ENCODE assay signal across 34 mouse cellular contexts in genomic region chr1:171663757-171664156, GRCm38 (mm10). TPM values are rescaled to one million over a fixed set of nuclear protein-coding genes. Genes with fewer than 3 reads are reported as not detected.
"Had no signal": no experiment of that assay in that cellular context is flagged by ENCODE, and none has a peak within 500 bp of the region (broad histone marks: within the 10 kb centered on the region; RNA-seq: fewer than 3 reads in every experiment).

No protein-coding gene starts in this region.

- H3K36me3 ChIP-seq: heart, embryonic 10.5 days; heart, embryonic 13.5 days; heart, embryonic 15.5 days; hindbrain, embryonic 13.5 days; hindbrain, embryonic 15.5 days; intestine, embryonic 15.5 days; limb, embryonic 13.5 days; limb, embryonic 15.5 days; liver, embryonic 12.5 days had no signal

- H3K4me2 ChIP-seq: heart, embryonic 13.5 days; heart, embryonic 15.5 days; hindbrain, embryonic 13.5 days; hindbrain, embryonic 15.5 days; intestine, embryonic 15.5 days; limb, embryonic 13.5 days; limb, embryonic 15.5 days; liver, embryonic 12.5 days had no signal

- ATAC-seq: hindbrain, postnatal 0 days; intestine, embryonic 15.5 days; intestine, postnatal 0 days; liver, embryonic 12.5 days had no signal

- H3K4me3 ChIP-seq: heart, embryonic 10.5 days; heart, embryonic 13.5 days; heart, embryonic 15.5 days; hindbrain, embryonic 13.5 days; hindbrain, embryonic 15.5 days; intestine, embryonic 15.5 days; limb, embryonic 13.5 days; limb, embryonic 15.5 days; liver, embryonic 12.5 days had no signal

- H3K27ac ChIP-seq: heart, embryonic 10.5 days; heart, embryonic 13.5 days; heart, embryonic 15.5 days; hindbrain, embryonic 13.5 days; hindbrain, embryonic 15.5 days; hindbrain, postnatal 0 days; intestine, embryonic 15.5 days; limb, embryonic 13.5 days; limb, embryonic 15.5 days; liver, embryonic 12.5 days; liver, embryonic 14.5 days had no signal

- DNase-seq: gastrocnemius, postnatal 14 days; gastrocnemius, postnatal 36 days; heart, adult 18-20 months; heart, postnatal 14 days; heart, postnatal 36 days; kidney, adult 18-20 months; kidney, adult 8-10 months; kidney, postnatal 10 days; kidney, postnatal 36 days; layer of hippocampus, adult 9-11 months; layer of hippocampus, postnatal 36 days; left cerebral cortex, postnatal 4 days had no signal

- H3K4me1 ChIP-seq: heart, embryonic 10.5 days; heart, embryonic 13.5 days; heart, embryonic 15.5 days; hindbrain, embryonic 13.5 days; hindbrain, embryonic 15.5 days; intestine, embryonic 15.5 days; limb, embryonic 13.5 days; limb, embryonic 15.5 days; liver, embryonic 12.5 days had no signal

- H3K9me3 ChIP-seq: heart, embryonic 10.5 days; heart, embryonic 13.5 days; heart, embryonic 15.5 days; hindbrain, embryonic 13.5 days; hindbrain, embryonic 15.5 days; intestine, embryonic 15.5 days; limb, embryonic 13.5 days; limb, embryonic 15.5 days; liver, embryonic 12.5 days had no signal

- H3K9ac ChIP-seq: heart, embryonic 13.5 days; heart, embryonic 15.5 days; hindbrain, embryonic 13.5 days; hindbrain, embryonic 15.5 days; intestine, embryonic 15.5 days; limb, embryonic 13.5 days; limb, embryonic 15.5 days; liver, embryonic 12.5 days; liver, embryonic 14.5 days had no signal

- H3K27me3 ChIP-seq: heart, embryonic 13.5 days; heart, embryonic 15.5 days; hindbrain, embryonic 13.5 days; hindbrain, embryonic 15.5 days; intestine, embryonic 15.5 days; limb, embryonic 13.5 days; limb, embryonic 15.5 days; liver, embryonic 12.5 days had no signal

RNA-seq across cellular contexts. Expression of gene Slamf7, which starts 10.9 kb away (rescaled TPM):
- total RNA-seq: gastrocnemius, adult 18-20 months; gastrocnemius, postnatal 14 days; hindbrain, postnatal 0 days; layer of hippocampus, adult 18-20 months; layer of hippocampus, postnatal 14 days; layer of hippocampus, postnatal 36 days; left cerebral cortex, adult 18-20 months; left cerebral cortex, postnatal 25 days; left cerebral cortex, postnatal 4 days had no signal
- polyA plus RNA-seq: heart, embryonic 10.5 days; heart, embryonic 13.5 days; hindbrain, embryonic 11.5 days; hindbrain, embryonic 13.5 days; hindbrain, embryonic 15.5 days; hindbrain, postnatal 0 days; kidney, embryonic 14.5 days; kidney, embryonic 16.5 days; limb, embryonic 11.5 days; liver, embryonic 12.5 days had no signal

RNA-seq across cellular contexts. Expression of gene Cd48, which starts 18.1 kb away (rescaled TPM):
- total RNA-seq: layer of hippocampus, postnatal 14 days had no signal

RNA-seq across cellular contexts. Expression of gene Ly9, which starts 56.5 kb away (rescaled TPM):
- total RNA-seq: layer of hippocampus, postnatal 14 days; layer of hippocampus, postnatal 36 days; left cerebral cortex, adult 18-20 months; left cerebral cortex, postnatal 10 days; left cerebral cortex, postnatal 25 days had no signal
- polyA plus RNA-seq: heart, embryonic 10.5 days; hindbrain, embryonic 11.5 days; hindbrain, postnatal 0 days; kidney, embryonic 14.5 days; limb, embryonic 11.5 days had no signal
